Mouse (Mus musculus): ENCODE results near the gene Hadha.

DNA sequence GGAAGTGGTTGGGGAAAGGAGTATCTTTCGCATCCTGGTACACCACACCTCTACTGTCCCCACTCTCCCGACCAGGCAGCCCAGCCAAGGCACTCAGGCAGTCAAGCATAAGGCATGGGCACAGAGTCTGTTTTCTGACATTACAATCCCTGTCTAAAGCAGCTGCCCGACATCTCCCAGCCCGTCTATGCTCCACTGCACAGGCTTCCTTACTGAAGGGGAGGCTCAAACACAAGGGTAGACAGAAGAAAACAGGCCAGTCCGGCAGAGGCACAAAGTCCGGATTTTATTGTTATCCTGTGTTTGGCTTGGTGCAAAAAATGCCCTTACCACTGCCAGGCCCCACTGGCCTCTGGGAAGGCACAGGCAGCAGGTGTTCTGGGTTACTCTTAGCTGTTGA is 35.8 kb downstream of the Hadha start:
- TF ChIP-seq CTCF (IDR thresholded peaks at IDR 0.05) (no peak), EP300 (IDR thresholded peaks at IDR 0.05) (no peak)

Data from lung, postnatal 0 days (tissue).